Mouse (Mus musculus): ENCODE data around the gene Wdr82. TPM values are rescaled to one million over a fixed set of nuclear protein-coding genes. Genes with fewer than 3 reads are reported as not detected.
A peak's percentile ranks its signal among the peaks of the same experiment; 100 is the strongest.

Gene Wdr82
- polyA plus RNA-seq (2014; fragmentation: Nextera tagmentation; extraction: Ambion mirVana), result 25.2 and 26.2 TPM in 2 replicates

DNA sequence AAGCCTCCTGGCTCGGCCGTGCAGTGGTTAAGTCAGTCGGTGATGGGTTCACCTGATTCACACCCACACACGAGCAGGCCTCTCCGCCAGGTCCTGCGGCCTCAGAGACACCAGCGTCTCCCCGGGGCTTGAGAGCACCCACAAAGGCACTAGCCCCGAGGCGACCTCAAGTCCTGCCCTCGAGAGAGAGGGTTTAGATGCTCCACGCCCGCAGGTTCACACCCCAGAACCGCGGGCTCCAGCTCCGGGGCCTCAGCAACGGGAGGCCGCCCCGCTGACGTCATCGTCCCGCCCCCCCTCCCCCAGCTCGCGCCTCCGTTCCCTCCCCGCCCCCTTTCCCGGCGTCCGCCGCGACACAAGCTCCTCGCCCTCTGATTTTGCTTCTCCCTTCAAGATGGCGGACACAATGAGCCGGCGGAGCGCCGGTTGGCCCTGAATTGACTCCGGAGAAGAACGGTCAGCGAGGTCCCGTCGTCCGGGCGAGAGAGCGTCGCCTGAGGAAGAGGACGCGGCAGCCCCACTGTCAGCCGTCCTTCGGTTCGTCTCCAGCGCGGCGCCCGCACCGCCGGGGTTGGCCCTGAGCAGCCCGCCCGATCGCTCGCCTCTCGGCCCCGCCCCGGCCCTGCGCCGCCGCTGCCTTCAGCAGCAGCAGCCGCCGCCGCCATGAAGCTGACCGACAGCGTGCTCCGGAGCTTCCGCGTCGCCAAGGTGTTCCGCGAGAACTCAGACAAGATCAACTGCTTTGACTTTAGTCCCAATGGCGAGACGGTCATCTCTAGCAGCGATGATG lies at the start of gene Wdr82:
Wdr82 (plus strand) TSS at position 373 of the 790 bp plus-strand sequence.
- ATAC-seq (ENCODE audit: insufficient read depth, low FRiP score, low TSS enrichment) (peak; percentile 87), DNase-seq (ENCODE audit: low spot score) (peak; percentile 94)
- Histone ChIP-seq H3K9me3 (ENCODE audit: control insufficient read depth, low read length) (no peaks in the 10 kb centered on the region), H3K36me3 (ENCODE audit: control insufficient read depth, insufficient read depth, low read length) (no peaks in the 10 kb centered on the region), H3K27me3 (ENCODE audit: control insufficient read depth, insufficient read depth, low read length) (no peaks in the 10 kb centered on the region), H3K4me2 (ENCODE audit: low read depth) (peak within 1 kb of the TSS; percentile 78), H3K4me1 (ENCODE audit: control insufficient read depth, insufficient read depth, low read length) (peaks cover 8% of the 10 kb centered on the region), H3K27ac (ENCODE audit: low read depth, low read length) (peak within 1 kb of the TSS; percentile 96), H3K9ac (ENCODE audit: low read length) (peak within 1 kb of the TSS; percentile 98), H3K4me3 (ENCODE audit: low read depth, low read length) (peak within 1 kb of the TSS; percentile 97)
- WGBS, result 0% methylated on average over 78 of the region's 81 CpGs

DNA sequence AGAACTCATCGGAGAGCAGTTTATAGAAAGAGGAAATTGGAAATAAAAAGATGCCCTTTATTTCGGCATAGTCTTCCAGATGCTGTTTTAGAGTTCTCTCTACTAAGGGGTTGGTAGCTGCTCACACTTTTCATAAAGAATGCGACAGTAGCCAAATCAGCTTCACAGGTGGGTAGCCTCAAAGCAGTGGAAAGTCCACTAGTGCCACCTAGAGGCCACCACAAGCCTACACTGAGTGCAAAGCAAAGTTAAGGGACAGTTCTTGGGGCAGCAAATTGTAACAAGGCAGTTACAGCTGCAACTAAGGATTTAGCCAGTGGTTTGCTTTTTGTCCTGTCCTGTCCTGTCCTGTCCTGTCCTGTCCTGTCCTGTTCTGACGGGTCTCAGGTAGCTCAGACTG lies 47.1 kb upstream of the Wdr82 start:
- 46% methylated on average over 4 of the region's 4 CpGs for WGBS
- peaks cover 7% of the 10 kb centered on the region for H3K4me1 ChIP-seq (ENCODE audit: control insufficient read depth, insufficient read depth, low read length)
- no peak overlapping the region for H3K9ac ChIP-seq (ENCODE audit: low read length)
- DNase-seq (ENCODE audit: low spot score) (no peak), ATAC-seq (ENCODE audit: insufficient read depth, low FRiP score, low TSS enrichment) (no peak)
- no peaks in the 10 kb centered on the region for H3K36me3 ChIP-seq (ENCODE audit: control insufficient read depth, insufficient read depth, low read length)
- H3K27me3 ChIP-seq (ENCODE audit: control insufficient read depth, insufficient read depth, low read length), result no peaks in the 10 kb centered on the region
- no peaks in the 10 kb centered on the region for H3K9me3 ChIP-seq (ENCODE audit: control insufficient read depth, low read length)
- no peak overlapping the region for H3K4me2 ChIP-seq (ENCODE audit: low read depth)
- no peak overlapping the region for H3K27ac ChIP-seq (ENCODE audit: low read depth, low read length)
- no peak overlapping the region for H3K4me3 ChIP-seq (ENCODE audit: low read depth, low read length)

DNA sequence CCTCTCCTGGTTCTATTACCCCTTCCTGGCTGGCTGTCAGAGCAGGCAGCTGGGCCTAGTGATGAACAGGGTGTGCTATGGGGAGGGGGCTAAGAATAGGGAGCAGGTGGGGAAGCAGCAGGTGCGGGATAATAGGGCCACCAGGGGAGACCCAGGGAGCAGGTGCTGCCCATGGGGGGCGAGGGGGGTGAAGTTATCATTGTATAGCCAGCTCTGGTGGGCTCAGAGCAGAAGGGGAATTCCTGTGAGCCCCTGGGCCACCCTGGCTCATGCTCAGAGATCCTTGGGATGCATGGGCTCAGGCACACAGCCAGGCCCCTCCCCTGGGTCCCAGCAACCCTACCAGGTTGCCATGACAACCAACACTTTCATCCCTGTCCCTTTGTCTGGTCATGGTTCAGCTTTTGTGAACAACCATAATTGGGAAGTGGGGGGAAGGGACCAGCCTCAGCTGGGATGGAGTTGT lies 43.9 kb upstream of the Wdr82 start:
- H3K36me3 ChIP-seq (ENCODE audit: control insufficient read depth, insufficient read depth, low read length), result no peaks in the 10 kb centered on the region
- peak; percentile 95 for ATAC-seq (ENCODE audit: insufficient read depth, low FRiP score, low TSS enrichment)
- H3K4me3 ChIP-seq (ENCODE audit: low read depth, low read length), result no peak overlapping the region
- peak; percentile 83 for DNase-seq (ENCODE audit: low spot score)
- H3K9me3 ChIP-seq (ENCODE audit: control insufficient read depth, low read length), result no peaks in the 10 kb centered on the region
- H3K27me3 ChIP-seq (ENCODE audit: control insufficient read depth, insufficient read depth, low read length), result no peaks in the 10 kb centered on the region
- H3K9ac ChIP-seq (ENCODE audit: low read length), result peak overlapping the region; percentile 15; the same call in 1 of the 2 replicates
- WGBS, result 17% methylated on average over 2 of the region's 2 CpGs
- peak overlapping the region; percentile 72 for H3K27ac ChIP-seq (ENCODE audit: low read depth, low read length)
- no peak overlapping the region for H3K4me2 ChIP-seq (ENCODE audit: low read depth)
- H3K4me1 ChIP-seq (ENCODE audit: control insufficient read depth, insufficient read depth, low read length), result peaks cover 7% of the 10 kb centered on the region

DNA sequence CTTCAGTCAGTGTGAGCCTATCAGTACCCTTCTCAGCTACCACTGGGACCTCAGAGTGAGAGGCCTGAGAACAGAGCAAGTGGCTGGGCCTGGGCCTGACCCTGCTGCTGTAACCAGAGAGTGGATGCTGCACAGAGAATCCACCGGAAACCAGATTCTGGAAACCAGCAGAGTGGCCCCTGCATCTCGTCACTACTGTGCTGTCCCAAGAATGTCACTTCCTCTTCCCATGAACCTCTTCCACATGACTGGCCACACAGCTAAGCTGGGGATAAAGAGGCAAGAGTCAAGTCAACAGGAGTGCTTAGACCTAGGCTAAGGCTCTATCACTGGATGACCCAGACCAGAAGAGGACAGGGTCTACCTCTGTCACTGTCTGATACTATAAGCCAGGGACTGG lies 41.7 kb upstream of the Wdr82 start:
- 84% methylated on average over 2 of the region's 2 CpGs for WGBS
- no peak overlapping the region for H3K27ac ChIP-seq (ENCODE audit: low read depth, low read length)

DNA sequence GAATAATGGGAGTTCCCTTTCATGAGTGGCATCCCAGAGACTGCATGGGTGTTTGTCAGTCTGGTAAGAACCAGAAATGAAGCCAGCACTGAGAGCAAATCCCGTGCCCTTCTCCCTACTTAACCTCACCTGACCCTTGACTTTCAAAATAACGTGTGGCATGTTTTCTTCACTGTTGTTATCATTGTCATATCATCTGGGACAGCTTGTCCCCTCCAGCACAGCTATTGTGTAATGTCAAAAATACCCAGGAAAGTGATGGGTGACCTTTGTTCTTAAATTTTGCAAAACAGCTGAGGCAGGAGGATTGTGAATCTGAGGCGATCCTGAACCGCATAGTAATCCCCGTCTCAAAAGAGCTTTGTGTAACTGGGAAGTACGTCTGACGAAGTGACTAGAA lies 40.5 kb upstream of the Wdr82 start:
- no peaks in the 10 kb centered on the region for H3K9me3 ChIP-seq (ENCODE audit: control insufficient read depth, low read length)
- H3K4me2 ChIP-seq (ENCODE audit: low read depth), result no peak overlapping the region
- H3K4me1 ChIP-seq (ENCODE audit: control insufficient read depth, insufficient read depth, low read length), result peaks cover 7% of the 10 kb centered on the region
- ATAC-seq (ENCODE audit: insufficient read depth, low FRiP score, low TSS enrichment) (no peak), DNase-seq (ENCODE audit: low spot score) (no peak)
- no peaks in the 10 kb centered on the region for H3K36me3 ChIP-seq (ENCODE audit: control insufficient read depth, insufficient read depth, low read length)
- no peaks in the 10 kb centered on the region for H3K27me3 ChIP-seq (ENCODE audit: control insufficient read depth, insufficient read depth, low read length)
- no peak overlapping the region for H3K27ac ChIP-seq (ENCODE audit: low read depth, low read length)
- WGBS, result 88% methylated on average over 7 of the region's 7 CpGs
- no peak overlapping the region for H3K4me3 ChIP-seq (ENCODE audit: low read depth, low read length)
- H3K9ac ChIP-seq (ENCODE audit: low read length), result no peak overlapping the region

More for the DNA sequence above, 41.7 kb upstream of the Wdr82 start:
- no peak overlapping the region for H3K9ac ChIP-seq (ENCODE audit: low read length)
- peaks cover 7% of the 10 kb centered on the region for H3K4me1 ChIP-seq (ENCODE audit: control insufficient read depth, insufficient read depth, low read length)
- H3K27me3 ChIP-seq (ENCODE audit: control insufficient read depth, insufficient read depth, low read length), result no peaks in the 10 kb centered on the region
- H3K9me3 ChIP-seq (ENCODE audit: control insufficient read depth, low read length), result no peaks in the 10 kb centered on the region
- no peaks in the 10 kb centered on the region for H3K36me3 ChIP-seq (ENCODE audit: control insufficient read depth, insufficient read depth, low read length)
- H3K4me3 ChIP-seq (ENCODE audit: low read depth, low read length), result no peak overlapping the region
- no peak for DNase-seq (ENCODE audit: low spot score)
- H3K4me2 ChIP-seq (ENCODE audit: low read depth), result no peak overlapping the region
- ATAC-seq (ENCODE audit: insufficient read depth, low FRiP score, low TSS enrichment), result no peak

DNA sequence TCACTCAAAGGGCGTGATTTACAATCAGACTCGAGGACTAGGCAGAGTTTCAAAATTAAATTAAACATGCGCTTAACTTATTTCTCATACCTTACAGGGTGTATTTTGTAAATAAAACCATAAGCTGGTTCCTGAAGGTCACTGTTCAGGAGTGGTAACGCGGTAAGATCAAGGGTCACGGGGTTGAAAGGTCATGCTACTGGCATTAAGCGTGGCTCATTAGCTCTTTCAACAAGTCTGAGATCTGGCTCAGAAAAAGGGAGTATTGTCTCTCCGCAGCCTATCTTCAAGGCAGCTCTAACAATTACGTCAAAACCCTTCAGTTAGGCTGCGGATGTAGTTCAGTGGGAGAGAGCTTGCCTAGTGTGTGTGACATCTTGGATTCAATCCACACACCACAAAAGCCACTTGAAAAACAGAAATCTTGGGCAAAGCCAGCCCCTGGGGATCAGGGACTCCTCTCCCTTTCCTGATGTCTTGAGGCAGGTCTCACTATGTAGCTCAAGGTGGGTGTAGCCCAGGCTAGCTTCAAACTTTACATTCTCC lies 33.0 kb upstream of the Wdr82 start:
- 47% methylated on average over 10 of the region's 10 CpGs for WGBS
- ATAC-seq (ENCODE audit: insufficient read depth, low FRiP score, low TSS enrichment), result no peak
- H3K4me1 ChIP-seq (ENCODE audit: control insufficient read depth, insufficient read depth, low read length), result no peaks in the 10 kb centered on the region

DNA sequence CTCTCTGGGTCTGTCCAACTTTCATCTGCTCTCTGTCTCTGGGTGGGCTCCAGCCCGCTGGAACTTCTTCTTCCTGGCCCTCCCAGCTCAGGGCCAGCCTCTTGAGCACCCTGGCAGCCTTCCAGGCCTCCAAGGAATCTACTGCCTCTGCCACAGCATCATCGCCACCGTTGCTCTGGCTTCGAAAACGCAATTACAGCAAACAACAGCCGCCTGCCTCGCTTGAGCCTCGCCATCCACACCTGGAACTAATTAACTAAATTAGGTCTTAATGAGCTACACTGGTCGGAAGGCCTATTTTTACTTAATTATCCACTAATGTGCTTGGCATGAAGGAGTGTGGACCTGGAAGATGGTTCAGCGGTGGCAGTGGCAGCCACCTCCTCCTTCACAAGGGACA lies 31.0 kb upstream of the Wdr82 start:
- Histone ChIP-seq H3K27me3 (ENCODE audit: control insufficient read depth, insufficient read depth, low read length) (no peaks in the 10 kb centered on the region), H3K27ac (ENCODE audit: low read depth, low read length) (no peak overlapping the region), H3K36me3 (ENCODE audit: control insufficient read depth, insufficient read depth, low read length) (no peaks in the 10 kb centered on the region), H3K9ac (ENCODE audit: low read length) (no peak overlapping the region), H3K9me3 (ENCODE audit: control insufficient read depth, low read length) (no peaks in the 10 kb centered on the region), H3K4me2 (ENCODE audit: low read depth) (no peak overlapping the region), H3K4me3 (ENCODE audit: low read depth, low read length) (no peak overlapping the region), H3K4me1 (ENCODE audit: control insufficient read depth, insufficient read depth, low read length) (no peaks in the 10 kb centered on the region)
- DNase-seq (ENCODE audit: low spot score), result no peak
- ATAC-seq (ENCODE audit: insufficient read depth, low FRiP score, low TSS enrichment), result no peak
- WGBS, result 56% methylated on average over 10 of the region's 10 CpGs

More for the DNA sequence above, 33.0 kb upstream of the Wdr82 start:
- H3K36me3 ChIP-seq (ENCODE audit: control insufficient read depth, insufficient read depth, low read length), result no peaks in the 10 kb centered on the region
- H3K9ac ChIP-seq (ENCODE audit: low read length), result no peak overlapping the region
- no peak overlapping the region for H3K4me3 ChIP-seq (ENCODE audit: low read depth, low read length)
- no peak overlapping the region for H3K27ac ChIP-seq (ENCODE audit: low read depth, low read length)
- no peaks in the 10 kb centered on the region for H3K9me3 ChIP-seq (ENCODE audit: control insufficient read depth, low read length)
- no peaks in the 10 kb centered on the region for H3K27me3 ChIP-seq (ENCODE audit: control insufficient read depth, insufficient read depth, low read length)
- DNase-seq (ENCODE audit: low spot score), result no peak
- H3K4me2 ChIP-seq (ENCODE audit: low read depth), result no peak overlapping the region

DNA sequence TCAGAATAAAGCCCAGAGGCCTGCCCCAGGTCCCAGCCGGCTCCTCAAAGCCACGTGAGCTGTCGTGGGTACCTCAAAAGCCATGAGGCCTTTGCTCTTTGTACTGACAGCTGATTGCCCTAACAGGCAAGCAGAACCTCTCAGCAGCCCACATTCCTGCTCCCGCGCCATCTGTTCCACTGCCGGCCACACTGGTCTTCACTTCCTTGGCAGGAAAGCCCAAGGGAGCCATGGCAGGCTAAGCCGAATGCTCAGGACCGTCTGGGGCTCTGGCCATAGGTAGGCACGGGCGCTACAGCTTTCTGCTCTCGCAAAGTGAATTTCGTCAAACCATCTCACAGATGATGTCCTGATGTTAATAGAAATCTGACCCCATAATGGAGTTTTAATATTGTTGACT lies 28.8 kb upstream of the Wdr82 start:
- Histone ChIP-seq H3K9me3 (ENCODE audit: control insufficient read depth, low read length) (no peaks in the 10 kb centered on the region), H3K4me3 (ENCODE audit: low read depth, low read length) (no peak overlapping the region), H3K36me3 (ENCODE audit: control insufficient read depth, insufficient read depth, low read length) (no peaks in the 10 kb centered on the region), H3K4me2 (ENCODE audit: low read depth) (no peak overlapping the region), H3K27ac (ENCODE audit: low read depth, low read length) (no peak overlapping the region), H3K27me3 (ENCODE audit: control insufficient read depth, insufficient read depth, low read length) (no peaks in the 10 kb centered on the region), H3K4me1 (ENCODE audit: control insufficient read depth, insufficient read depth, low read length) (no peaks in the 10 kb centered on the region), H3K9ac (ENCODE audit: low read length) (no peak overlapping the region)
- DNase-seq (ENCODE audit: low spot score), result no peak
- 80% methylated on average over 12 of the region's 12 CpGs for WGBS
- ATAC-seq (ENCODE audit: insufficient read depth, low FRiP score, low TSS enrichment), result no peak

DNA sequence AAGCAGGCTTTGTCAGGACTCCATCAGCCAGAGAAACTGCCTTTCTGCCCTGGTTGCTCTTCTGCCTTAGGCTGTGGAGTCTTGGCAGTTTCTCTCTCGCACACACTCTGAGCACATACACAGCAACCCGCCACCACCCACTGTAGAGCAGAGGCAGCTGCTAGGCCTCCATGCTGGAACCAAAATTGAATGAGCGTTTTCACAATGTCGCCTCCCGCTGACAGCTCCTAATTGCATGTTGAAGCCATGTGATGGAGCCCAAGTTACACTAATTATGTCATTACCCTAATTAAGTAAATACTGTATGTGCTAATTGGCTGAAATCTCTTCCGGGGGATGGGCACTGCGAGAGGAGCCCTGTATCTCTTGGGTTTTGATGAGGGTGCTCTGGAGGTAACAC lies 26.6 kb upstream of the Wdr82 start:
- Histone ChIP-seq H3K4me2 (ENCODE audit: low read depth) (no peak overlapping the region), H3K4me1 (ENCODE audit: control insufficient read depth, insufficient read depth, low read length) (0 out of 2 replicates have a peak, but pooled peaks cover 4% of the 10 kb centered on the region), H3K9me3 (ENCODE audit: control insufficient read depth, low read length) (no peaks in the 10 kb centered on the region), H3K27me3 (ENCODE audit: control insufficient read depth, insufficient read depth, low read length) (0 out of 2 replicates have a peak, but pooled peaks cover 4% of the 10 kb centered on the region), H3K27ac (ENCODE audit: low read depth, low read length) (no peak overlapping the region), H3K4me3 (ENCODE audit: low read depth, low read length) (no peak overlapping the region), H3K9ac (ENCODE audit: low read length) (no peak overlapping the region), H3K36me3 (ENCODE audit: control insufficient read depth, insufficient read depth, low read length) (no peaks in the 10 kb centered on the region)
- ATAC-seq (ENCODE audit: insufficient read depth, low FRiP score, low TSS enrichment) (no peak), DNase-seq (ENCODE audit: low spot score) (no peak)
- WGBS, result 86% methylated on average over 7 of the region's 7 CpGs
